Mouse (Mus musculus): ENCODE results near the gene Stum.

- TF ChIP-seq GATA2 (IDR thresholded peaks at IDR 0.05; ENCODE audit: borderline replicate concordance, low read depth, low read length) (no peak), CTCF (IDR thresholded peaks at IDR 0.05; ENCODE audit: low read depth, low read length) (no peak), POLR2AphosphoS5 (IDR thresholded peaks at IDR 0.05; ENCODE audit: insufficient replicate concordance, low read depth, low read length) (no peak)
Observed at GRCm38 (mm10) chr1:180407727-180408719, 75.3 kb downstream of the Stum start.
